10 mouse cellular contexts compared by ENCODE assay signal in the genomic region with DNA sequence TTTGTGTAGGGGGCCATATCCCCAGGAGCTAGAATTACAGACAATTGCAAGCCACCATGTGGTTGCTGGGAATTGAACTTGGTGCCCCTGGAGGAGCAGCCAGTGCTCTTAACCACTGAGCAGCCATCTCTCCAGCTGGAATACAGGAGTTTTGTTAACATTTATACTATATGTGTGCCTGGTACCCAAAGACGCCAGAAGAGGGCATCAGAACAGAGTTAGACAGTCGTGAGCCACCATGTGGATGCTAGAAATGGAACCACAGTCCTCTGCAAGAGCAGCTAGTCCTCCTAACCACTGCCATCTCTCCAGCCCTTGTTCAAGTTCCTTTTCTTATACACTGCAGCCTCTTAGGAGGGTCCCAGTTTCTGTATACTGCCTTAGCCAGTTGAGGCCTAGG. TPM values are rescaled to one million over a fixed set of nuclear protein-coding genes. Genes with fewer than 3 reads are reported as not detected.
DNase-seq lines count a peak whose midpoint lies in the region; ATAC-seq and TF ChIP-seq lines count a peak whose summit lies in the region.
"Had no signal": no experiment of that assay in that cellular context is flagged by ENCODE, and none has a peak within 500 bp of the region (broad histone marks: within the 10 kb centered on the region; RNA-seq: fewer than 3 reads in every experiment).

No protein-coding gene starts in this region.

- H3K4me1 ChIP-seq in hindbrain, embryonic 11.5 days (replicated peaks; ENCODE audit: control insufficient read depth, insufficient read depth, low read length): 0 out of 2 replicates have a peak, but pooled peaks cover 6% of the 10 kb centered on the region
- peaks cover 20% of the 10 kb centered on the region for H3K4me1 ChIP-seq in hindbrain, embryonic 13.5 days (replicated peaks)
- H3K4me1 ChIP-seq in MEL (ENCODE audit: control insufficient read depth in 1 of 2, insufficient read depth in 2 of 2, low read length in 2 of 2): peaks cover 0 to 3% of the 10 kb centered on the region in 2 experiments; a peak in 1 of 4 replicates

- H3K79me2 ChIP-seq in MEL (ENCODE audit: control insufficient read depth, insufficient read depth, low read length, poor library complexity): peaks cover 6% of the 10 kb centered on the region; the same call in 1 of the 2 replicates

- TF ChIP-seq CTCF in MEL (IDR thresholded peaks at IDR 0.05 in 2 of 3, conservative IDR thresholded peaks at IDR 0.05 in 1 of 3; ENCODE audit: control insufficient read depth in 1 of 3, insufficient read depth in 1 of 3, low read depth in 2 of 3, low read length in 3 of 3, poor library complexity in 1 of 3, severe bottlenecking in 1 of 3): peak; percentile 35 to 75 (median 55)

- H3K4me3 ChIP-seq in hindbrain, embryonic 11.5 days (ENCODE audit: low read depth, low read length): no peak overlapping the region
- H3K4me3 ChIP-seq in hindbrain, embryonic 13.5 days: no peak overlapping the region
- no peak overlapping the region for H3K4me3 ChIP-seq in MEL (ENCODE audit: control insufficient read depth in 1 of 2, insufficient read depth in 1 of 2, low read depth in 2 of 2, low read length in 2 of 2)
- H3K4me3 ChIP-seq: erythroblast, embryonic 14.5 days; heart, embryonic 15.5 days had no signal

- TF ChIP-seq POLR2A in MEL (IDR thresholded peaks at IDR 0.05; ENCODE audit: control insufficient read depth in 1 of 2, insufficient read depth in 1 of 2, low read depth in 1 of 2, low read length in 2 of 2, poor library complexity in 1 of 2): no peak

- H3K4me2 ChIP-seq in hindbrain, embryonic 11.5 days (replicated peaks; ENCODE audit: low read depth, low read length): no peak overlapping the region
- H3K4me2 ChIP-seq in hindbrain, embryonic 13.5 days: no peak overlapping the region
- H3K4me2 ChIP-seq: heart, embryonic 15.5 days had no signal

- no peak for ATAC-seq in hindbrain, embryonic 11.5 days (ENCODE audit: low FRiP score)
- no peak for ATAC-seq in hindbrain, embryonic 13.5 days (ENCODE audit: low FRiP score)
- peak; percentile 40 for ATAC-seq in granulocyte monocyte progenitor cell, adult 5-6 weeks (replicated peaks; ENCODE audit: poor library complexity, severe bottlenecking)
- ATAC-seq in megakaryocyte, adult 5-6 weeks (ENCODE audit: poor library complexity, severe bottlenecking): no peak

- no peaks in the 10 kb centered on the region for H3K27me3 ChIP-seq in hindbrain, embryonic 11.5 days (ENCODE audit: control insufficient read depth, insufficient read depth, low read length)
- no peaks in the 10 kb centered on the region for H3K27me3 ChIP-seq in hindbrain, embryonic 13.5 days
- H3K27me3 ChIP-seq in MEL (ENCODE audit: control insufficient read depth in 1 of 2, insufficient read depth in 2 of 2, low read length in 2 of 2): no peaks in the 10 kb centered on the region
- H3K27me3 ChIP-seq: heart, embryonic 15.5 days had no signal

- no peak for TF ChIP-seq EP300 in MEL (IDR thresholded peaks at IDR 0.05; ENCODE audit: low read depth in 1 of 2, low read length in 2 of 2)

- H3K36me3 ChIP-seq in hindbrain, embryonic 11.5 days (ENCODE audit: control insufficient read depth, insufficient read depth, low read length): no peaks in the 10 kb centered on the region
- peaks cover 25% of the 10 kb centered on the region for H3K36me3 ChIP-seq in hindbrain, embryonic 13.5 days
- H3K36me3 ChIP-seq in MEL (ENCODE audit: control insufficient read depth in 1 of 2, insufficient read depth in 2 of 2, low read length in 2 of 2): peaks cover 0 to 4% of the 10 kb centered on the region in 2 experiments; a peak in 2 of 4 replicates

- WGBS in hindbrain, embryonic 11.5 days: 23% methylated on average over 2 of the region's 2 CpGs
- 26% methylated on average over 2 of the region's 2 CpGs for WGBS in hindbrain, embryonic 13.5 days

- no peak overlapping the region for H3K9ac ChIP-seq in hindbrain, embryonic 11.5 days (ENCODE audit: low read depth, low read length)
- H3K9ac ChIP-seq in hindbrain, embryonic 13.5 days: no peak overlapping the region
- no peak overlapping the region for H3K9ac ChIP-seq in MEL (ENCODE audit: control insufficient read depth, low read depth, low read length, poor library complexity, severe bottlenecking)
- H3K9ac ChIP-seq: heart, embryonic 15.5 days had no signal

- no peak overlapping the region for H3K27ac ChIP-seq in hindbrain, embryonic 11.5 days (ENCODE audit: low read depth, low read length)
- H3K27ac ChIP-seq in hindbrain, embryonic 13.5 days: no peak overlapping the region
- no peak overlapping the region for H3K27ac ChIP-seq in MEL (ENCODE audit: control insufficient read depth, low read depth, low read length)
- H3K27ac ChIP-seq: heart, embryonic 15.5 days had no signal

- peak; percentile 29 for TF ChIP-seq RAD21 in MEL (IDR thresholded peaks at IDR 0.05; ENCODE audit: low read depth, low read length)

- DNase-seq in hindbrain, embryonic 11.5 days (ENCODE audit: low spot score): peak; percentile 29
- DNase-seq in 3134 (ENCODE audit: extremely low read depth, insufficient read length, low spot score) (peak; percentile 46), MEL (ENCODE audit: low read depth, low spot score) (peak; percentile 80)
- no peak for DNase-seq in right cerebral cortex, adult 18-20 months
- DNase-seq in urinary bladder, adult 2 months (ENCODE audit: low spot score): no peak

- H3K9me3 ChIP-seq in hindbrain, embryonic 11.5 days (ENCODE audit: control insufficient read depth, low read length): no peaks in the 10 kb centered on the region
- H3K9me3 ChIP-seq in hindbrain, embryonic 13.5 days: no peaks in the 10 kb centered on the region
- H3K9me3 ChIP-seq in MEL (replicated peaks; ENCODE audit: insufficient read depth, low read length): no peaks in the 10 kb centered on the region
- H3K9me3 ChIP-seq: heart, embryonic 15.5 days had no signal

TF ChIP-seq in MEL, 35 proteins besides CTCF, POLR2A, EP300 and RAD21 (continues in another document):
- no peak for TF ChIP-seq KAT2A (conservative IDR thresholded peaks at IDR 0.05; ENCODE audit: low read depth, low read length)
- no peak for TF ChIP-seq USF1 (IDR thresholded peaks at IDR 0.05; ENCODE audit: low read depth, low read length)
- TF ChIP-seq HCFC1 (IDR thresholded peaks at IDR 0.05; ENCODE audit: low read depth, low read length): no peak
- 0 out of 2 replicates have a peak, but pooled peaks have one; percentile 29 for TF ChIP-seq TBP (IDR thresholded peaks at IDR 0.05; ENCODE audit: low read depth, low read length)
- peak; percentile 35; the same call in 1 of the 2 replicates for TF ChIP-seq ZC3H11A (IDR thresholded peaks at IDR 0.05; ENCODE audit: low read depth, low read length)

RNA-seq across cellular contexts. Expression of a gene that starts 1.9 kb away (rescaled TPM):
- polyA plus RNA-seq in hindbrain, embryonic 11.5 days (2014; fragmentation: Nextera tagmentation; extraction: Ambion mirVana): 21.9 and 22.0 TPM in 2 replicates
- polyA plus RNA-seq in hindbrain, embryonic 13.5 days (2015; fragmentation: Nextera tagmentation; extraction: Ambion mirVana): 20.2 and 21.5 TPM in 2 replicates
- total RNA-seq in MEL (2012; rRNA removed): 12.1 and 14.1 TPM in 2 replicates
- polyA plus RNA-seq in MEL (2012; ENCODE audit: insufficient read depth in 1 of 2, insufficient read length in 2 of 2, low read depth in 1 of 2, low replicate concordance in 2 of 2, missing spikeins in 1 of 2): 10 to 100 TPM in 1 of 2 experiments, not detected in 1; 15.3 TPM
- total RNA-seq in granulocyte monocyte progenitor cell, adult 5-6 weeks (2014; fragmentation: Nextera tagmentation): 6.3 and 11.2 TPM in 2 replicates
- total RNA-seq in granulocyte monocyte progenitor cell, adult 5-6 weeks (2017): 7.7 and 9.3 TPM in 2 replicates
- total RNA-seq in megakaryocyte, adult 5-6 weeks (2015): 1.7 and 5.5 TPM in 2 replicates
- 2.4 and 4.0 TPM in 2 replicates for total RNA-seq in megakaryocyte, adult 5-6 weeks (2017)
- polyA plus RNA-seq in urinary bladder, adult 2 months (2012; rRNA removed): 11.8 and 12.0 TPM in 2 replicates

RNA-seq across cellular contexts. Expression of a gene that starts 12.2 kb away (rescaled TPM):
- 36.0 and 41.5 TPM in 2 replicates for polyA plus RNA-seq in hindbrain, embryonic 11.5 days (2014; fragmentation: Nextera tagmentation; extraction: Ambion mirVana)
- 26.8 and 28.6 TPM in 2 replicates for polyA plus RNA-seq in hindbrain, embryonic 13.5 days (2015; fragmentation: Nextera tagmentation; extraction: Ambion mirVana)
- 64.1 and 69.6 TPM in 2 replicates for total RNA-seq in MEL (2012; rRNA removed)
- 10 to 100 TPM in 1 of 2 experiments, not detected in 1; 77.2 TPM for polyA plus RNA-seq in MEL (2012; ENCODE audit: insufficient read depth in 1 of 2, insufficient read length in 2 of 2, low read depth in 1 of 2, low replicate concordance in 2 of 2, missing spikeins in 1 of 2)
- 40.7 and 43.1 TPM in 2 replicates for total RNA-seq in granulocyte monocyte progenitor cell, adult 5-6 weeks (2014; fragmentation: Nextera tagmentation)
- total RNA-seq in granulocyte monocyte progenitor cell, adult 5-6 weeks (2017): 42.0 and 49.1 TPM in 2 replicates
- 17.5 and 19.9 TPM in 2 replicates for total RNA-seq in megakaryocyte, adult 5-6 weeks (2015)
- total RNA-seq in megakaryocyte, adult 5-6 weeks (2017): 11.6 and 18.4 TPM in 2 replicates
- polyA plus RNA-seq in urinary bladder, adult 2 months (2012; rRNA removed): 19.0 and 21.6 TPM in 2 replicates

RNA-seq across cellular contexts. Expression of a gene that starts 12.3 kb away (rescaled TPM):
- 35.1 and 37.2 TPM in 2 replicates for polyA plus RNA-seq in hindbrain, embryonic 11.5 days (2014; fragmentation: Nextera tagmentation; extraction: Ambion mirVana)
- polyA plus RNA-seq in hindbrain, embryonic 13.5 days (2015; fragmentation: Nextera tagmentation; extraction: Ambion mirVana): 33.2 and 34.1 TPM in 2 replicates
- 37.4 and 40.5 TPM in 2 replicates for total RNA-seq in MEL (2012; rRNA removed)
- 10 to 100 TPM in 1 of 2 experiments, not detected in 1; 65.2 TPM for polyA plus RNA-seq in MEL (2012; ENCODE audit: insufficient read depth in 1 of 2, insufficient read length in 2 of 2, low read depth in 1 of 2, low replicate concordance in 2 of 2, missing spikeins in 1 of 2)
- 18.3 and 24.4 TPM in 2 replicates for total RNA-seq in granulocyte monocyte progenitor cell, adult 5-6 weeks (2014; fragmentation: Nextera tagmentation)
- total RNA-seq in granulocyte monocyte progenitor cell, adult 5-6 weeks (2017): 53.6 and 61.0 TPM in 2 replicates
- total RNA-seq in megakaryocyte, adult 5-6 weeks (2015): 7.4 and 11.6 TPM in 2 replicates
- 45.0 and 46.6 TPM in 2 replicates for total RNA-seq in megakaryocyte, adult 5-6 weeks (2017)
- polyA plus RNA-seq in urinary bladder, adult 2 months (2012; rRNA removed): 13.2 and 13.8 TPM in 2 replicates

RNA-seq across cellular contexts. Expression of a gene that starts 55.4 kb away (rescaled TPM):
- polyA plus RNA-seq in hindbrain, embryonic 11.5 days (2014; fragmentation: Nextera tagmentation; extraction: Ambion mirVana): 5.4 and 7.4 TPM in 2 replicates
- 25.7 and 26.3 TPM in 2 replicates for polyA plus RNA-seq in hindbrain, embryonic 13.5 days (2015; fragmentation: Nextera tagmentation; extraction: Ambion mirVana)
- total RNA-seq in MEL (2012; rRNA removed): 16.1 and 19.7 TPM in 2 replicates
- 10 to 100 TPM in 1 of 2 experiments, not detected in 1; 30.7 TPM for polyA plus RNA-seq in MEL (2012; ENCODE audit: insufficient read depth in 1 of 2, insufficient read length in 2 of 2, low read depth in 1 of 2, low replicate concordance in 2 of 2, missing spikeins in 1 of 2)
- 8.9 and 12.8 TPM in 2 replicates for total RNA-seq in granulocyte monocyte progenitor cell, adult 5-6 weeks (2014; fragmentation: Nextera tagmentation)
- 7.3 and 9.1 TPM in 2 replicates for total RNA-seq in granulocyte monocyte progenitor cell, adult 5-6 weeks (2017)
- total RNA-seq in megakaryocyte, adult 5-6 weeks (2015): 2.8 and 3.5 TPM in 2 replicates
- total RNA-seq in megakaryocyte, adult 5-6 weeks (2017): 8.1 and 8.3 TPM in 2 replicates
- polyA plus RNA-seq in urinary bladder, adult 2 months (2012; rRNA removed): 18.6 and 19.4 TPM in 2 replicates

Comparison
In these comparisons a context has a peak if more than half of its experiments do, and no peak if none do; other contexts are left out.
1. DNase-seq: peak in hindbrain, embryonic 11.5 days (single experiment), 3134 (single experiment) and MEL (single experiment); none in right cerebral cortex, adult 18-20 months (single experiment) and urinary bladder, adult 2 months (single experiment).